Mouse (Mus musculus): ENCODE measurements at regions not wholly inside any gene's neighbourhood (a gene's known extent, or its start where the extent isn't known, plus 50 kb on each side); places are given as distances from the start of the nearest gene placed in this dataset.

DNA sequence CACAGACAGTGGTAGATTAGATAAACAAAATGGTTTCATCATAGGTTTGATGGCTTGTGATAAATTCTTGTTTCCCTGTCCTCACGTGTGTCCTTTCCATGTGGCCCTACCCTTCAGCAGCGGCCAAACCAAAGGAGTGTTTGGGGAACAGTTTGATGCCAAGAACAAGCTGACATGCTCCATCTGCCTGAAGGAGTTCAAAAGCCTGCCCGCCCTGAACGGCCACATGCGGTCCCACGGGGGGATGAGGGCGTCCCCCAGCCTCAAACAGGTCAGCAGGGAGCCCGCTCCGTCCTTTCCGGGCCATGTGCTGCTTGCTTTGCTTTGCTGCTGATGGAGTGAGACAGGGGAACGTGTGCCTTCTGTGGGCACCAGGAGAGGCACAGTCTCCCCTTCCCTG, 51.0 kb upstream of the Mrps10 start:
- WGBS = 89% methylated on average over 11 of the region's 11 CpGs
- DNase-seq (ENCODE audit: low read depth, low spot score) = no peak

DNA sequence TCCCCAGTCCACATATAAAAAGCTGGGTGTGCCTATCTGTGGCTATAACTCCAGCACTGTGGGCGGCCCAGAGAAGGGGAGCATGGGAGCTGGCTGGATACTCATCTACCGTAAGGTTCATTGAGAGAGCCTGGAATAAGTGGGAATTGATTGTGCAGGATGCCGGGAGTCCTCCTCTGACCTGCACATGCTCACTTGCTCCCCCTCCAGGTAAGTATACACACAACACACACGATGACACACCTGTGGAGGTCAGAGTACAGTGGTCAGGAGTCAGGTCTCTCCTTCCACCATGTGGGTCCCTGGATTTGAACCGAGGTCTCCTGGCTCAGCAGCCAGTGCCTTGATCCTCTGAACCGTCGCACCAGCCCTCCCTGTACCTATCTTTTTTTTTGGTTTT, 55.5 kb upstream of the Mrps10 start:
- 93% methylated on average over 7 of the region's 7 CpGs for WGBS
- DNase-seq (ENCODE audit: low read depth, low spot score) = no peak

DNA sequence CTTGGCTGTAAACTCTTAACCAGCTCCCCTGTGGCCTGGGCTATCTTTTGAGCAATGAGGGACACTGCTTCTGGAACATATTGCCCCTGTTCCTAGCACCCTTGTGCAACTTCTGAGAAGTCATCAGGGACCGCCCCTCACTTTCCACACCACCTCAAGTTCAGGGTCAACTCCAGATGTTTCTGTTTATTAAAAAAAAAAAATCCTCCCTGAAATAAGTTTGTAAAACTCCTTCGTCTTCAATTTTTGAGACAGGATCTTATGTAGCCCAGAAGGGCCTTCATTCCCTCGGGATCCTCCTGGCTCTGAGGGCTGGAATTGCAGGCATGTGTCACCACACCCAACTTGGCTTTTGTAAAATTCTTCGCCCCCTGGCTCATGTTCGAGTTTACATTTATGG, 57.4 kb upstream of the Mrps10 start:
- no peak for DNase-seq (ENCODE audit: low read depth, low spot score)
- WGBS = 40% methylated on average over 5 of the region's 5 CpGs

DNA sequence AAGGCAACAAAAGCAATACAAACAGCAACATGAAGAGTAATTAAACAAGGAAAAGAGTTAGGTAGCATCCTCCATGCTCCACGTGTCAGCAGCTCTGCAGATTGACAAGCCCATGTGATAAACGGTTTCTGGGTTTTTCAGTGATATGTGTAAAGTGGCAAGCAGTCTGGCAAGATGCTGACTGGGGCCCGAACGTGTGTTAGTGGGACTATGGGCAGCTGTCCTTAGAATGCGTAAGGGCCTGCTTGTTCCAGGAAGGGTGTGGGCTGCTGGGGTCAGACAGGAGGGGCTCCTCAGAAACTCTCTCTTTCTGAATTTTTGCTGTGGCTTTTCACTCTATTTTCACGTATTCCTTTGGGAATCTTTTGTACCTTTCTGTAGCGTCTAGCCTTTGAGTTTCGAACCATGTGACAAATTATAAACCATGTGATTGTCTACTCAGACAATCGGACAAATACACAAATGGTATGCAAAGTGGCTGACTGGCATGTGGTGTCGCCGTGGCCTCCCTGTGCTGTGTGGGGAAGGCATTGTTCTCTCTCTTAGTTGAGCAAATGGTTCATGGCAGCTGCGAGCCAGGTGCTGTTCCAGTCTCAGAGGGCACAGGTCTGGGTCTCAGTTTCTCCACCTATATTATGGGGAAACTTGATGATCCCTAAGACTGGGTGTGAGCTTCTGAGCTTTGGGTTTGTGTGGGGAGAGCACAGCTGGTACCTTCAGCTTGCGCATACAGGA, 62.5 kb upstream of the Mrps10 start:
- 82% methylated on average over 13 of the region's 13 CpGs for WGBS
- no peak for DNase-seq (ENCODE audit: low read depth, low spot score)

DNA sequence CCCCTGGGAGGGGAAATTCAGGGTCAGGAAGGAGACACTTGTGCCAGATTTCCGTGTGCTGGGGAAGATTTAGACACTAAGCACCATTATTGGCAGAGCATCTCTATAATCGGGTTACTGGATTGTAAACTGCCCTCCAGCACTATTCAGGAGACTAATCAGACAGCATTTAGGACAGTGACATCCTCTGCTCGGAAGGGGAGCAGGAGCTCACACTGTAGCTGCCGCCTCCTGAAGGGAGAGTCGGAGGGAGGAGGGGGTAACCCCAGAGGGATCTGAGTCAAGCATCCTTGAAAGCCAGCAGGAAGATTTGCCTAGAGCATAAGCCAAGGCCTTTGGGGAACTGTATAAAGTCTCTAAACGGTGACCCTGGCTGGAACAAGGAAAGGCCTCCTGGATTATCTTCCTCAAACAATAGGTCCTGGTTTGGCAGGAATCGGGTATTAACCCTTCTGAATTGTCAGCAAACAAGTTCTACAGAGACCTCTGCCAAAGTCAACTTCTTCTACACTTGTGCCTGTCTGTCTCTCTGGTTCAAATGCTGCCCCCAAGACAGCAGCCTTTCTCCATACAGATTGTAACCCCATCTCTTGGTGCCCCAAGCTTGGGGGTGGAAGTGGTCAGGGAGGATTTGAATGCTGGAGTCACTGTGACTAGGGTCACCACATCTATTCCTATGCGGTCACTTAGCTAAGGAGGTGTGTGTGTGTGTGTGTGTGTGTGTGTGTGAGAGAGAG, 64.1 kb upstream of the Mrps10 start:
- no peak for DNase-seq (ENCODE audit: low read depth, low spot score)
- WGBS = 33% methylated on average over 8 of the region's 8 CpGs

DNA sequence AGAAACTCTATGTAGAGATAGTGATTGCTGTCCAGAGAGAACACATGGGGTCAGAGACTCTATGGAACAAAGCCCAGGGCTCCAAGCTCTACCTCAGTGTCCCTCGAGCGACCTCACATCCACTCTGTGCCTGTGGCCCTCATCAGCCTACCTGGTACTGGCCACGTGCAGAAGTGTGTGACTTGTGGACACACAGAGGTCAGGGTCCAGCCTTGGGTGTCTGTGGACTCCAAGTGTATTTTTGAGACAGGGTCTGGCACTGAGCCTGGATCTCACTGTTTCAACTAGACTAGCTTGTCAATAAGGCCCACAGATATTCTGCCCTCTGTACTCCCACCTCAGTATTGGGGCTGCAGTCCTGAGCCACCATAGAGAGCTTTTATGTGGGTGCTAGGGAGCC, 65.1 kb upstream of the Mrps10 start:
- WGBS = 82% methylated on average over 3 of the region's 3 CpGs
- DNase-seq (ENCODE audit: low read depth, low spot score) = no peak

DNA sequence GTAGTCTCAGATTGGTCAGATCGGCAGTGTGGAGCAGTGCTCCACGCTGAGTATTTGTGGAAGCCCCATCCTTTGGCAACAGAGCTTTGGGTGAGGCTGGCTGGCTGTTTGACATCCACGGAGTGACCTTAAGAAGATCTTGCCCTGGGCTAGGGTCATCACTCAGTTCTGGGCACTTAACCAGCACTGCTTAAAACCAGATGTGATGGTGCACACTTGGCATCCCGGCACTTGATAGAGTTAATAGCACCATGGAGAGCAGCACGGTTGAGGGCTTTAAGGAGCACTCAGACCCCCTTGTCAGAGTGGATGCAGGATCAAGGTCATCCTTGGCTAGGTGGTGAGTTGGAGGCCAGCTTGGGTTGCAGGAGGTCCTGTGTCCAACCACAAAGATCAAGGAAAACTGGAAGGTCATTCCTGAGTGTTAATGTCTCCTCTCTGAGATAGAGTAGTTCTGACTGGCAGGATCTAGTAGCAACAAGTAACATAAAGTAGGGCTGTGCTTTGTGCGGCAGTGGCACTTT, 70.2 kb upstream of the Mrps10 start:
- 78% methylated on average over 6 of the region's 6 CpGs for WGBS
- DNase-seq (ENCODE audit: low read depth, low spot score) = no peak

DNA sequence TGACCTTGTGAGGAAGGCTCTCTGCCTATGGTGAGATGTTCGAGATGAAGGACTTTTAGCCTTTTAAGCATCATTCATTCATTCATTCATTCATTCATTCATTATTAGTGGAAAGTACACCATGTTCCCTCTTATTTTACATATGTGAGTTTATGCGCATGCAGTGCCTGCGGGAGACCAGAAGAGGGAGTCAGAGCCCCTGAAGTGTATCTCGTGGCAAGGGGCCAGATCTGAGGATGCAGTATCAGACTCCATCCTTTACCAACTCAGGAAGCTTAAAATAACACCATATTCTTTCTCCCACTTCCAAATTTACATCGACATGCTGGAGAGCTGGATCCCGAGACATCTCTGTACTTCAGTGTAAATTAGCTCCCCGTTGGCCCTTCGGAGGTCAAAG, 70.7 kb upstream of the Mrps10 start:
- no peak for DNase-seq (ENCODE audit: low read depth, low spot score)
- WGBS = 92% methylated on average over 8 of the region's 8 CpGs

DNA sequence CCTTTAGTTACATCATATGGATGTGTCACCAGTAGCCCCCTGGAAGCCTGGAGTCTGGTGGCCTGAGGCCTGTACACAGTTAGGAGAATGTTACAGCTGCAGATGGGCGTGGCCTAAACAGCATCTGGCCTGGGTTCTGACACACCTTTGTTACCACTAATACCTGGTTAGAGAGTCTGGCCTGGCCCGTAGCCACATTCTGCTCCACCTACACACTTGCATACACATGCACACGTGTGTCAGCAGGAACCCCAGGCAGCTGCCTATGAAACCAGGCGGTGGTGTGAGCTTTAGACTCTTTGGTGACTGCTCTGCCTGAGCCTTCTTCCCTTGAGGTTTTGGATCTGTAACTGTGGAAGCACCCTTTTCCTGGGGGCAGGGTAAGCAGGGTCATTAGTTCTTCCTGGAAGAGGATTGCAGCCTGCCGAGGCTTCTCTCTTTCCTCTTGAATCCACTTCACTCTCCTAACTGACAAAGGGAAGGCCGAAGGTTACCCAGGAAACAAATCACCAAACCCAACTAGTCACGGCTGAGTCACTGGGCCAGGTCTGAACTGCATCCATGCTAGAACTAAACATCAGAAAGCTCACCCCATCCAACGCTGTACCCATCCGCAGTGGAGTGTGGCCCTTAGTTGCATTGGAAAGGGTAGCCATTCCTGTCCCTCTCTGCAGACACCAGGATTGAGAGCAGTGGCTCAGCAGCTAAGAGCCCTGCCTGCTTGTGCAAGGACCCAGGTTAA, 71.8 kb upstream of the Mrps10 start:
- 37% methylated on average over 9 of the region's 9 CpGs for WGBS

DNA sequence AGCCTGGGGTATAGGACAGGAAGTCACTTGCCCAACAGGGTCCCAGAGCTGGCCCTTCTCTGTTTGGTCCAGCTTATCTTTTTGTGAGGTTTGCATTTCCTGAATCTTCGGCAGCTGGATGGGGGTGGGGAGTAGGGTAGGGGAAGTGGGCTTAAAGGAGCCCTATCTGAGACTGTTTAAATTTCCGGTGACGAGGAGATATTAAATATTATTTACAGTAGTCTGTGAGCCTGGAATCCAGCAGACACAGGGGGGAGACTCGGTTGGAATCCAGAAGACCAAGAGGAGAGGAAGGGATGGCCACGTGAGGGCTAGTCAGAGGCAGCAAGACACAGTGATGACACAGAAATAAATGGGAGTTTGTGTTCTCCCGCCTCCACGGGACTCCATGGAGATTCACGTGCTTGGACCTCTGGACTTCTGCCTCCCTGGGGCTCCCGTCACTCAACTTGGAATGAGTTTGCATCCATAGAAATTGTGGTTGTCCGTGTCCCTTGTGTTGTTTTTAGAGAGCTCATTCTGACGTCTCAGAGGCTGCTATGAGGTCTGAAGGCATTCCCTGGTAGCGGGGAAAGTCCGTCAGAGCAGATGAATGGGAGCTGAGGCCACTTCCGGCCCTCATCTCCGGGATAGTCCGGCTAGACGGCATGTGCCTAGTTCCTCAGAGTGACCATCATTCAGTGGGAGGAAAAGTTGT, 73.2 kb upstream of the Mrps10 start:
- WGBS = 55% methylated on average over 17 of the region's 17 CpGs
- DNase-seq (ENCODE audit: low read depth, low spot score) = no peak

More for the DNA sequence above, 71.8 kb upstream of the Mrps10 start:
- DNase-seq (ENCODE audit: low read depth, low spot score) = peak; percentile 44

DNA sequence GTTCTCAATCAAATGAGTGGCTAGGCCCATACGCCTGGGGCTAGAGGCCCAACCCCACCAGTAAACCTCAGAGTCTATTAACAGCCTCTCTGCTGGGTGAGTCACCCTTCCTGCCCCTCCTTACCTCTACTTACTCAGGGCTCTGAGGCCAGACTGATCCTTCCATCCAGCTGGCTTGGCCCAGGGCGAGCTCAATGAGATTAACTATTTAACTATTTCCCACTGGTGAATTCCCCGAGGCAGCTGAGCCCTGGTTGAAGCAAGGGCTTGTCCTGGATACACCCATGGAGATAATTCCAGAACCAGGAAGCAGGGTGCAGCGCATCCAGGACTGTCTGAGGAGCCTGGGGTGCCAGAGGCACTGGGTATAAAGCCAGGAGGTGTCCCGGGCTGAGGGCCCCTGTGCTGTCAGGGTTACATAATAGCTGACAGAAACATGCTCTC, 74.6 kb upstream of the Mrps10 start:
- WGBS = 5% methylated on average over 5 of the region's 5 CpGs
- peak; percentile 28 for DNase-seq (ENCODE audit: low read depth, low spot score)

DNA sequence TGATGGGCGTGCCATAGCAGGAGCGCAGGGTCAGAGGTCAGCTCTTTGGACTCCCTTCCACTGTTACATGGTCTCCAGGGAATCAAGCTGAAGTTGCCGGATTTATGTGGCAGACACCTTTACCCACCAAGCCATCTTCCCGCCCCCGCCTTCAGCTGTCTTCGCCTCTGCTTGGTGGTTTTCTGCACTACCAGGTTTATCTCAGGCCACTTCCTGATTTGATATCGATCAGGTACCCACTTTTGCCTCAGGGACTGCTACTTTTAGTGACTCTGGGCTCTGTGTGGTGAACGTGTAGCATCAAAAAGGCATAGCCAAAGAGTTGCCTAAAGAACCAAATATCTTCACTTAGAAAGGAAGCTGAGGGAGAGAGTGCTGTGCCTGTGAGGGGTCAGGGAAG, 75.5 kb upstream of the Mrps10 start:
- 91% methylated on average over 8 of the region's 8 CpGs for WGBS
- DNase-seq (ENCODE audit: low read depth, low spot score) = no peak

DNA sequence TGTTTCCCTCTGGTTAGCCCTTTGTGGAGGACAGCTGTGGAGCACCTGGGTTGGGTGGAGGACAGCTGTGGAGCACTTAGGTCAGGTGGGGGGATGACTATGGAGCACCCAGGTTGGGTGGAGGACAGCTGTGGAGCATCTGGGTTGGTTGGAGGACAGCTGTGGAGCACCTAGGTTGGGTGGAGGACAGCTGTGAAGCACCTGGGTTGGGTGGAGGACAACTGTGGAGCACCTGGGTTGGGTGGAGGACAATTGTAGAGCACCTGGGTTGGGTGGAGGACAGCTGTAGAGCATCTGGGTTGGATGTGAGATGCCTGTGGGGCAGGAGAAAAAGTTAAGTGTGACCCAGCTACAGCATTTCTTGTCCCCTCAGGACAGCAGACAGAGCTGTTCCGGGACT, 77.1 kb upstream of the Mrps10 start:
- WGBS = 100% methylated on average over 1 of the region's 1 CpGs
- no peak for DNase-seq (ENCODE audit: low read depth, low spot score)

DNA sequence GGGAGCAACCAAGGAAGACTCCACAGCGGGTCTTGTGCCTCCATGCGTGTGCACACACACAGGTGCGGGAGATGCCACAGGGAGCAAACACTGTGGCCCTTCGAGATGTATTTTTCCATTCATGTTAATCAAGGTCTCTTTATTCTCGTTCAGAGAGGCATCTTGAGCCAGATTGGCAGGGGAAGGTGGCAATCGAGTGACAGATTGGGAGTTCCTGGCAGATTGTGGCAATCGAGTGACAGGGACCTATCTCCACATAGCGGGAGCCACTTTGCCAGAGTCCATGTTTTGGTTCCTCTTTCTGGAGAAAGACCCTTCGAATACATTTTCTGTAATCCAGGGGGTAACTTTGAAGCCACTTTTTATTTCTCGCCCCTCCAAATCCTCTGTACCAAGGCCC, 83.1 kb upstream of the Mrps10 start:
- no peak for DNase-seq (ENCODE audit: low read depth, low spot score)
- WGBS = 94% methylated on average over 10 of the region's 10 CpGs

DNA sequence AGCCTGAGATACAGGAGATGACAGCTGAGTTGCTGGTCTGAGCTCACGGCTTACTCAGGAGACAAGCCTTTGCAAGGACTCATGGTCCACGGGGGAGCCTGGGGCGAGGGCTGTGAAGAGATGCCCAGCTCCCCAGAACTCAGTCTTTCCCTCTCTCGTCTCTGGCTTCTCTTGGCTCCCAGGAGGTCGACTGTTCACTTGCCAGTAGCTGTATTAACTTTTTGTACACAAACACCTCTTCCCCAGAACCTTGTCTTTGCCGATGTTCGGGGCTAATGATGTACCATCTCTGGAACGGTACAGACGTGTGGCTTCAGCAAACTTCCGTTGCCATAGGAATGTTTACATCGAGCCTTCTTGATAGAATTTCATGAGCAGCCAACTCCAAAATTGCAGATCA, 84.5 kb upstream of the Mrps10 start:
- DNase-seq (ENCODE audit: low read depth, low spot score) = no peak
- 43% methylated on average over 11 of the region's 11 CpGs for WGBS

DNA sequence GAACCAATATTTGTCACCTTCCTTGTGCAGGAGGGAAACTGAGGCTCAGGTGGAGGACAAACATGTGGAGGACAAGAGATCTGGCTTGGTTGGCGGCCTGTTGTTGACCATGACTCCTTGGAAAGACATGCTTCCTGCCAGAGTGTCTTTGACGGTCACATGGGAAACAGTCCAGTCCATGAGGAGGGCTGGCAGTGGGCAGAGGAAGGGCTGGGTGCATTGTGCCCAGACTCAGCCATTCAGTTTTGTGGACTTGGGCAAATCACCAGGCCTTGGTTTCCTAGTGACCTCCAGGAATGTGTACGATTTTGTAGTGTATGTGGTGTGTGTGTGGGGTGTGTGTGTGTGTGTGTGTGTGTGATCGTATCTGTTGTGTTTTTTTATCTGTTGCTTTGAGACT, 85.5 kb upstream of the Mrps10 start:
- WGBS = 80% methylated on average over 4 of the region's 4 CpGs
- DNase-seq (ENCODE audit: low read depth, low spot score) = no peak

DNA sequence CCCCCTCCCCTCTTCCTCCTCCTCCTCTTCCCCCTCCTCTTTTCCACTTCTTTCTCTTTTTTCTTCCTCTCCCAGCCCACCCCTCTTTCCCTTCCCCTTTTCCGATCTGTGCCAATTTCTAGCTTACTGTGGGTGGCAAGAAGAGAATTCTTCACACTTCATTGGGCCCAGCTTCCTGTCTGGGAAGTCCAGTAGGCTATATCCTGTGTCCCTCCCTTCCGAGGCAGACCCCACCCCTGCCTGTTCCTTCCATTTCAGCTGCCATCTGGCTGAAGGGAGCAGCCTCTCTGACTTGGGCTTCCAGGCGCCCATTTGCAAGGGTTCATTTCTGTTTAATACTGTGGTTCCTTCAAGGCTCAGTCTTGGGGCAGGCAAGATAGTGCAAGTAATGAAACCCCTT, 86.2 kb upstream of the Mrps10 start:
- WGBS = 69% methylated on average over 3 of the region's 3 CpGs
- DNase-seq (ENCODE audit: low read depth, low spot score) = no peak

DNA sequence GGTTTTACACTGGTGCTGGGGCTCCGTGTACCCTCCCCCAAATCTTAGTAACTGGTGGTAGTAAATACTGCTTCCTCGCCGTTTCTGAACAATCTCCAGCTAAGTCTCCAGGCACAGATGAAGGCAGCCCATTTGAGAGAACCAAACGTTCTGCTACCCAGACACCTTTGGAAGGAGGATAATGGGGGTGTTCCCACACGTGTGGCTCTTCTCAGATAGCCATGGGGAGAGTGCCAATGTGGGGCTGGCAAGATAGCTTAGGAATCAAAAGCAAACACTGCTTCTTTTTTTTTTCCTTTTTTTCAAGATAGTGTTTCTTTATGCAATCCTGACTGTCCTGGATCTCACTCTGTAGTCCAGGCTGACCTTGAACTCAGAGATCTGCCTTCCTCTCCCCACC, 90.8 kb upstream of the Mrps10 start:
- no peak for DNase-seq (ENCODE audit: low read depth, low spot score)
- WGBS = 79% methylated on average over 5 of the region's 5 CpGs

DNA sequence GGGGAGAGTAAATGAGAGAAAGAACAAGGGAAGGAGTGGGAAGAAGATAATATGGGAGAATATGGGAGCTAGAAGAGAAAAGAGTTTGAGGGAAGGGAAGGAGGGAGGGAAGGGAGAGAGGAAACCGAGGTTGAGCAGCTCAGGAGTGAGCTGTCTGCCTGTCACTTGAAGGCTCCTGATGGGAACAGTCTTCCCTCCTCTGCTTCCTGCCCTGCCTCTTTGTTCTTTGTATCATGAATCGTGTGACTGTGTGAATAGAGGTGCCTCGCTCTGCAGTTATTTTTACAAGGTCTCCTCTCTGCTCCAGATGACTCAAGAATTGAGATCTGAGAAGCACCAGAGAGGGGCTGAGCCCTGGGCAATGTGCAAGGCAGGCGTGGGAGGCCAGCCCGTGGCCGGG, 92.0 kb upstream of the Mrps10 start:
- 60% methylated on average over 6 of the region's 6 CpGs for WGBS
- no peak for DNase-seq (ENCODE audit: low read depth, low spot score)

DNA sequence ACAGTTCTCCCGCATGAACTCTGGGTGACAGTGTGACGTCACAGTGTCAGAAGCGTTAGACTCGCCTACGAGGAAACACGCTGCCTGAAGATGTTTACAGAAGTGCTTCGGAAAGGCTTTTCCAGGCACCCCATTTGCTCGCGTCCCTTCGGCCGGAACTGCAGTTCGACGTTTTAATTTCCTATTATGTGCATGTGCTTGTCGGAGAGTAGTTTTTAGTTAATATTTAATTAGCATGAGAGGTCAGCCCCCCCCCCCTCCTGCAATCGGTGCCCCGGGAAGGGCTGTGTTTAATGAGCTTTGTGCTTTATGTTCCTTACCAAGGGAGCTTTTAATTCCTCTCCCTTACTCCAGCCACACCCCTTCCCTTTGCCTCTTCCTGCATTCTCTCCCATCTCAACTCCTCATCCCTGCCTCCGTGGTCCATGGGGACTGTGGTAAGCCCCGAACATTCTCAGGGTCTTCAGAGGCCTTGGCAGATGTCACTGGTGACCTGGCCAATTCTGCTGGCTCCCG, 92.8 kb upstream of the Mrps10 start:
- 26% methylated on average over 19 of the region's 19 CpGs for WGBS

More for the DNA sequence above, 92.8 kb upstream of the Mrps10 start:
- DNase-seq (ENCODE audit: low read depth, low spot score) = peak; percentile 14

All from large intestine, adult 2 months (tissue).